8 mouse cellular contexts compared by ENCODE assay signal in the genomic region with DNA sequence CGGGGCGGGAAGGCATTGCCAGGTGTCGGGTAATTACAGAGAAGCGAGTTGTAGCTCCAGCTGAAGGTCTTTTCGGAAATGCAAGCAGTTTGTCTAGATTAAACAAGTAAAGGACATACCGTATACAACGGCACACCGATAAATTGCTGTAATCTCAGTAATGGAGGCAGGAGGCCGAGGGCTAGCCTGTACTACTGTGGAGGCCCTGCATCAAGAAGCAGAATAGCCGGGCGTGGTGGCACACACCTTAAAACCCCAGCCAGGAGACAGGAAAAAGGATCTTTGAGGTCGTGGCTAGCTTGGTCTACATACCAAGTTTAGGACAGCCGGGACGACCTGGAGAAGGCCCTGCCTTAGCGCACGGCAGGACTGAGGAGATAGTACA. TPM values are rescaled to one million over a fixed set of nuclear protein-coding genes. Genes with fewer than 3 reads are reported as not detected.
A peak's percentile ranks its signal among the peaks of the same experiment; 100 is the strongest.
DNase-seq lines count a peak whose midpoint lies in the region; ATAC-seq and TF ChIP-seq lines count a peak whose summit lies in the region.

No protein-coding gene starts in this region.

- peak; percentile 10; the same call in 1 of the 2 replicates for ATAC-seq in lung, embryonic 15.5 days (ENCODE audit: borderline replicate concordance, extremely low read depth, low FRiP score, low TSS enrichment)

- H3K9ac ChIP-seq in lung, embryonic 15.5 days, result peak overlapping the region; percentile 67

- no peak for TF ChIP-seq CTCF in embryonic fibroblast, embryonic 13.5 days (IDR thresholded peaks at IDR 0.05; ENCODE audit: borderline replicate concordance, insufficient read depth, low read length)
- no peak for TF ChIP-seq CTCF in olfactory bulb, adult 2 months (IDR thresholded peaks at IDR 0.05; ENCODE audit: insufficient read depth, low read depth, low read length)

- H3K27me3 ChIP-seq in lung, embryonic 15.5 days, result no peaks in the 10 kb centered on the region
- H3K27me3 ChIP-seq in limb, embryonic 10.5 days (ENCODE audit: low read depth, poor library complexity, severe bottlenecking), result no peaks in the 10 kb centered on the region

- H3K9me3 ChIP-seq in lung, embryonic 15.5 days, result no peaks in the 10 kb centered on the region
- H3K9me3 ChIP-seq in limb, embryonic 10.5 days (replicated peaks), result no peaks in the 10 kb centered on the region

- intact Hi-C loops in left cerebral cortex, postnatal 25 days (cut with DNase I), result loop anchor here (2.0 to 5.0 kb wide), 2 partner anchors 80 to 159 kb away; partner anchors contain the start of gene Ccm2

- no peak for DNase-seq in lung, postnatal 25 days (ENCODE audit: low spot score)
- DNase-seq in limb, embryonic 10.5 days (ENCODE audit: low spot score), result no peak
- no peak for DNase-seq in ovary, adult 18-20 months (ENCODE audit: low spot score)
- no peak for DNase-seq in adrenal gland, adult 8-10 months
- no peak for DNase-seq in left cerebral cortex, postnatal 25 days (ENCODE audit: low spot score in 2 of 2)

- peak overlapping the region; percentile 86 for H3K27ac ChIP-seq in lung, embryonic 15.5 days
- H3K27ac ChIP-seq in embryonic fibroblast, embryonic 13.5 days (ENCODE audit: insufficient read depth, low read length), result peak overlapping the region; percentile 70
- H3K27ac ChIP-seq in limb, embryonic 10.5 days, result peak overlapping the region; percentile 94
- H3K27ac ChIP-seq in olfactory bulb, adult 2 months (ENCODE audit: insufficient read depth, low read depth, low read length), result peak overlapping the region; percentile 88

- 9% methylated on average over 16 of the region's 16 CpGs for WGBS in lung, embryonic 15.5 days
- 9% methylated on average over 16 of the region's 16 CpGs for WGBS in limb, embryonic 10.5 days
- 11% methylated on average over 16 of the region's 16 CpGs for WGBS in olfactory bulb, adult 2 months

- peak overlapping the region; percentile 65 for H3K4me3 ChIP-seq in lung, embryonic 15.5 days
- peak overlapping the region; percentile 78 for H3K4me3 ChIP-seq in embryonic fibroblast, embryonic 13.5 days (ENCODE audit: insufficient read depth, low read length)
- H3K4me3 ChIP-seq in limb, embryonic 10.5 days, result peak overlapping the region; percentile 75
- peak overlapping the region; percentile 98 for H3K4me3 ChIP-seq in olfactory bulb, adult 2 months (ENCODE audit: insufficient read depth, low read depth, low read length)

- peaks cover 28% of the 10 kb centered on the region for H3K4me1 ChIP-seq in lung, embryonic 15.5 days
- peaks cover 3% of the 10 kb centered on the region; the same call in 1 of the 2 replicates for H3K4me1 ChIP-seq in embryonic fibroblast, embryonic 13.5 days (ENCODE audit: control insufficient read depth, insufficient read depth, low read length)
- peaks cover 27% of the 10 kb centered on the region for H3K4me1 ChIP-seq in limb, embryonic 10.5 days
- peaks cover 18% of the 10 kb centered on the region for H3K4me1 ChIP-seq in olfactory bulb, adult 2 months (ENCODE audit: control insufficient read depth, insufficient read depth, low read length)

- peak overlapping the region; percentile 68 for H3K4me2 ChIP-seq in lung, embryonic 15.5 days

- peak; percentile 52; the same call in 1 of the 2 replicates for TF ChIP-seq POLR2A in embryonic fibroblast, embryonic 13.5 days (IDR thresholded peaks at IDR 0.05; ENCODE audit: low read depth, low read length)
- no peak for TF ChIP-seq POLR2A in olfactory bulb, adult 2 months (IDR thresholded peaks at IDR 0.05; ENCODE audit: insufficient read depth, low read depth, low read length)

- H3K36me3 ChIP-seq in lung, embryonic 15.5 days, result peaks cover 30% of the 10 kb centered on the region
- peaks cover 33% of the 10 kb centered on the region for H3K36me3 ChIP-seq in limb, embryonic 10.5 days

RNA-seq across cellular contexts. Expression of gene Tbrg4, which starts 0.5 kb away (rescaled TPM):
- 33.9 and 37.9 TPM in 2 replicates for polyA plus RNA-seq in lung, embryonic 15.5 days (2015; fragmentation: Nextera tagmentation; extraction: Ambion mirVana)
- 41.4 and 42.8 TPM in 2 replicates for polyA plus RNA-seq in embryonic fibroblast, embryonic 13.5 days (2011; ENCODE audit: insufficient read length, low read depth, missing spikeins)
- 70.3 and 85.2 TPM in 2 replicates for polyA plus RNA-seq in limb, embryonic 10.5 days (2016; fragmentation: Nextera tagmentation; extraction: Ambion mirVana)
- polyA plus RNA-seq in olfactory bulb, adult 2 months (2012; ENCODE audit: insufficient read depth, insufficient read length, low replicate concordance, missing spikeins), result not detected in 2 replicates
- total RNA-seq in adrenal gland, adult 8-10 months (2022), result 10 to 100 TPM; 49.3 to 68.1 (median 60.4) TPM
- total RNA-seq in left cerebral cortex, postnatal 25 days (2021), result 10 to 100 TPM; 47.0 to 49.6 TPM

RNA-seq across cellular contexts. Expression of gene Wap, which starts 12.1 kb away (rescaled TPM):
- polyA plus RNA-seq in lung, embryonic 15.5 days (2015; fragmentation: Nextera tagmentation; extraction: Ambion mirVana), result not detected in 2 replicates
- polyA plus RNA-seq in embryonic fibroblast, embryonic 13.5 days (2011; ENCODE audit: insufficient read length, low read depth, missing spikeins), result not detected in 2 replicates
- polyA plus RNA-seq in limb, embryonic 10.5 days (2016; fragmentation: Nextera tagmentation; extraction: Ambion mirVana), result not detected in 2 replicates
- not detected in 2 replicates for polyA plus RNA-seq in olfactory bulb, adult 2 months (2012; ENCODE audit: insufficient read depth, insufficient read length, low replicate concordance, missing spikeins)
- not detected for total RNA-seq in adrenal gland, adult 8-10 months (2022)
- not detected for total RNA-seq in left cerebral cortex, postnatal 25 days (2021)

RNA-seq across cellular contexts. Expression of gene Nacad, which starts 20.5 kb away (rescaled TPM):
- polyA plus RNA-seq in lung, embryonic 15.5 days (2015; fragmentation: Nextera tagmentation; extraction: Ambion mirVana), result 2.1 and 2.4 TPM in 2 replicates
- polyA plus RNA-seq in embryonic fibroblast, embryonic 13.5 days (2011; ENCODE audit: insufficient read length, low read depth, missing spikeins), result 6.7 and 7.0 TPM in 2 replicates
- 0.35 and 0.59 TPM in 2 replicates for polyA plus RNA-seq in limb, embryonic 10.5 days (2016; fragmentation: Nextera tagmentation; extraction: Ambion mirVana)
- not detected in 2 replicates for polyA plus RNA-seq in olfactory bulb, adult 2 months (2012; ENCODE audit: insufficient read depth, insufficient read length, low replicate concordance, missing spikeins)
- total RNA-seq in adrenal gland, adult 8-10 months (2022), result 1 to 10 TPM; 1.2 to 2.8 (median 1.8) TPM
- total RNA-seq in left cerebral cortex, postnatal 25 days (2021), result 10 to 100 TPM; 42.4 to 46.6 TPM

RNA-seq across cellular contexts. Expression of gene Ramp3, which starts 31.9 kb away (rescaled TPM):
- polyA plus RNA-seq in lung, embryonic 15.5 days (2015; fragmentation: Nextera tagmentation; extraction: Ambion mirVana), result 1.3 and 2.1 TPM in 2 replicates
- 6.7 and 14.5 TPM in 2 replicates for polyA plus RNA-seq in embryonic fibroblast, embryonic 13.5 days (2011; ENCODE audit: insufficient read length, low read depth, missing spikeins)
- polyA plus RNA-seq in limb, embryonic 10.5 days (2016; fragmentation: Nextera tagmentation; extraction: Ambion mirVana), result 2.6 and 3.3 TPM in 2 replicates
- polyA plus RNA-seq in olfactory bulb, adult 2 months (2012; ENCODE audit: insufficient read depth, insufficient read length, low replicate concordance, missing spikeins), result not detected in 2 replicates
- 10 to 100 TPM; 15.8 to 20.8 (median 19.9) TPM for total RNA-seq in adrenal gland, adult 8-10 months (2022)
- 10 to 100 TPM; 17.6 to 18.1 TPM for total RNA-seq in left cerebral cortex, postnatal 25 days (2021)
